Mouse (Mus musculus): ENCODE data around the gene Diexf.

The Diexf gene

GRCm38 (mm10) chr1:193129786-193130455, at the start of gene Diexf:
TSS of gene Diexf (minus strand) at chr1:193130272.
- DNase-seq (ENCODE audit: low read depth, low spot score): peak; percentile 93

- DNase-seq (ENCODE audit: low read depth, low spot score): no peak
Measured at GRCm38 (mm10) chr1:193174143-193174733, 44.2 kb upstream of the Diexf start.

GRCm38 (mm10) chr1:193173810-193174129, 43.7 kb upstream of the Diexf start:
- DNase-seq (ENCODE audit: low read depth, low spot score): no peak

- DNase-seq (ENCODE audit: low read depth, low spot score): peak; percentile 93
Measured at GRCm38 (mm10) chr1:193172991-193173809, 43.1 kb upstream of the Diexf start.

- no peak for DNase-seq (ENCODE audit: low read depth, low spot score)
Measured at GRCm38 (mm10) chr1:193169856-193170255, 39.8 kb upstream of the Diexf start.

GRCm38 (mm10) chr1:193169228-193169627, 39.2 kb upstream of the Diexf start:
- no peak for DNase-seq (ENCODE audit: low read depth, low spot score)

- DNase-seq (ENCODE audit: low read depth, low spot score): no peak
Measured at GRCm38 (mm10) chr1:193167746-193168145, 37.7 kb upstream of the Diexf start, which contains the start of gene A130010J15Rik. TSS of gene A130010J15Rik (plus strand) at chr1:193168046.

- DNase-seq (ENCODE audit: low read depth, low spot score): no peak
Measured at GRCm38 (mm10) chr1:193160317-193161032, 30.4 kb upstream of the Diexf start.

GRCm38 (mm10) chr1:193159613-193160012, 29.5 kb upstream of the Diexf start:
- no peak for DNase-seq (ENCODE audit: low read depth, low spot score)

GRCm38 (mm10) chr1:193159163-193159562, 29.1 kb upstream of the Diexf start:
- no peak for DNase-seq (ENCODE audit: low read depth, low spot score)

- DNase-seq (ENCODE audit: low read depth, low spot score): no peak
Measured at GRCm38 (mm10) chr1:193157111-193157492, 27.0 kb upstream of the Diexf start.

- no peak for DNase-seq (ENCODE audit: low read depth, low spot score)
Measured at GRCm38 (mm10) chr1:193156316-193157110, 26.4 kb upstream of the Diexf start.

GRCm38 (mm10) chr1:193153561-193153960, 23.5 kb upstream of the Diexf start:
- no peak for DNase-seq (ENCODE audit: low read depth, low spot score)

GRCm38 (mm10) chr1:193152872-193153271, 22.8 kb upstream of the Diexf start, which contains the start of gene Irf6:
TSS of gene Irf6 (plus strand) at chr1:193153111.
- no peak for DNase-seq (ENCODE audit: low read depth, low spot score)

- DNase-seq (ENCODE audit: low read depth, low spot score): no peak
Measured at GRCm38 (mm10) chr1:193151134-193151533, 21.1 kb upstream of the Diexf start.

GRCm38 (mm10) chr1:193149231-193149630, 19.2 kb upstream of the Diexf start:
- no peak for DNase-seq (ENCODE audit: low read depth, low spot score)

- no peak for DNase-seq (ENCODE audit: low read depth, low spot score)
Measured at GRCm38 (mm10) chr1:193146416-193146815, 16.3 kb upstream of the Diexf start.

- DNase-seq (ENCODE audit: low read depth, low spot score): no peak
Measured at GRCm38 (mm10) chr1:193145101-193145500, 15.0 kb upstream of the Diexf start.

GRCm38 (mm10) chr1:193144516-193144915, 14.4 kb upstream of the Diexf start:
- no peak for DNase-seq (ENCODE audit: low read depth, low spot score)

- no peak for DNase-seq (ENCODE audit: low read depth, low spot score)
Measured at GRCm38 (mm10) chr1:193142517-193143062, 12.5 kb upstream of the Diexf start.

GRCm38 (mm10) chr1:193141118-193141517, 11.0 kb upstream of the Diexf start:
- no peak for DNase-seq (ENCODE audit: low read depth, low spot score)

All from WW6 (cell line).